Mouse (Mus musculus): ENCODE results near the gene S1pr5. TPM values are rescaled to one million over a fixed set of nuclear protein-coding genes. Genes with fewer than 3 reads are reported as not detected.
"Not testable (repeated sequence)": the region's sequence is repeated elsewhere in the genome, so short reads cannot be mapped to it uniquely, and the experiment has no call there.

Gene S1pr5
- polyA plus RNA-seq, 1 experiment from 2014 or later: 0.19 TPM

DNA sequence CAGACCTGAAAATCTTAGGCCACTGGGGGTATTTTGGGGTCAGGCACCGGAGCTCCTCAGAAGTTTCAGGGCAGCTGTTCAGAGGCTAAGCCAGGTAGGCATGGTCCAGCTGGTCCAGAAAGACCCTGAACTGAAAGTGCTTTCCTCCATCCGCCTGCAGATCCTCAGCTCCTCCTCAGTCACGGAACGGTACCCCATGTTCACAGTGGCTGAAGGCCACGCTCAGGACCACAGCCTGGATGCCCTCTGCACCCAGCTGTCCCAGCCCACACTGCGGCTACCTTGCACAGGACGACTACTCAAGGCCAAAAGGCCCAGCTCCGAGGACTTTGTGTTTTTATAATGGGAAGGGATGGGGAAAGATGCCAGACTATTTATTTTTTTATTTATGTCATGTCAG is 24.9 kb upstream of the S1pr5 start:
- no peaks in the 10 kb centered on the region for H3K27me3 ChIP-seq (ENCODE audit: control insufficient read depth, insufficient read depth, low read length)
- no peak overlapping the region for H3K9ac ChIP-seq (ENCODE audit: low read depth, low read length)
- ATAC-seq (ENCODE audit: low FRiP score, low TSS enrichment): no peak
- H3K4me1 ChIP-seq (ENCODE audit: control insufficient read depth, insufficient read depth, low read length): no peaks in the 10 kb centered on the region
- WGBS: 82% methylated on average over 8 of the region's 8 CpGs
- H3K4me2 ChIP-seq (replicated peaks; ENCODE audit: low read depth, low read length): no peak overlapping the region
- H3K36me3 ChIP-seq (ENCODE audit: control insufficient read depth, insufficient read depth, low read length): peaks cover 91% of the 10 kb centered on the region
- no peak overlapping the region for H3K4me3 ChIP-seq (ENCODE audit: low read length)
- no peaks in the 10 kb centered on the region for H3K9me3 ChIP-seq (ENCODE audit: control insufficient read depth, low read length)
- no peak overlapping the region for H3K27ac ChIP-seq (ENCODE audit: low read depth, low read length)

GRCm38 (mm10) chr9:21272391-21272790 is 24.1 kb upstream of the S1pr5 start:
- Histone ChIP-seq H3K4me3 (ENCODE audit: low read length) (no peak overlapping the region), H3K27ac (ENCODE audit: low read depth, low read length) (no peak overlapping the region), H3K36me3 (ENCODE audit: control insufficient read depth, insufficient read depth, low read length) (peaks cover 92% of the 10 kb centered on the region), H3K4me2 (replicated peaks; ENCODE audit: low read depth, low read length) (no peak overlapping the region), H3K4me1 (ENCODE audit: control insufficient read depth, insufficient read depth, low read length) (no peaks in the 10 kb centered on the region), H3K9me3 (ENCODE audit: control insufficient read depth, low read length) (no peaks in the 10 kb centered on the region), H3K9ac (ENCODE audit: low read depth, low read length) (no peak overlapping the region), H3K27me3 (ENCODE audit: control insufficient read depth, insufficient read depth, low read length) (no peaks in the 10 kb centered on the region)
- ATAC-seq (ENCODE audit: low FRiP score, low TSS enrichment): no peak
- WGBS: 94% methylated on average over 9 of the region's 9 CpGs

- not testable (repeated sequence) for ATAC-seq (ENCODE audit: low FRiP score, low TSS enrichment); H3K4me3 ChIP-seq (ENCODE audit: low read length); H3K27ac ChIP-seq (ENCODE audit: low read depth, low read length); H3K9me3 ChIP-seq (ENCODE audit: control insufficient read depth, low read length); H3K9ac ChIP-seq (ENCODE audit: low read depth, low read length); H3K27me3 ChIP-seq (ENCODE audit: control insufficient read depth, insufficient read depth, low read length); H3K4me2 ChIP-seq (replicated peaks; ENCODE audit: low read depth, low read length)
- H3K36me3 ChIP-seq (ENCODE audit: control insufficient read depth, insufficient read depth, low read length): peaks cover 74% of the 10 kb centered on the region
- WGBS: 88% methylated on average over 5 of the region's 5 CpGs
- H3K4me1 ChIP-seq (ENCODE audit: control insufficient read depth, insufficient read depth, low read length): peaks cover 15% of the 10 kb centered on the region
These were observed 21.3 kb upstream of the S1pr5 start for GRCm38 (mm10) chr9:21269590-21269989.

DNA sequence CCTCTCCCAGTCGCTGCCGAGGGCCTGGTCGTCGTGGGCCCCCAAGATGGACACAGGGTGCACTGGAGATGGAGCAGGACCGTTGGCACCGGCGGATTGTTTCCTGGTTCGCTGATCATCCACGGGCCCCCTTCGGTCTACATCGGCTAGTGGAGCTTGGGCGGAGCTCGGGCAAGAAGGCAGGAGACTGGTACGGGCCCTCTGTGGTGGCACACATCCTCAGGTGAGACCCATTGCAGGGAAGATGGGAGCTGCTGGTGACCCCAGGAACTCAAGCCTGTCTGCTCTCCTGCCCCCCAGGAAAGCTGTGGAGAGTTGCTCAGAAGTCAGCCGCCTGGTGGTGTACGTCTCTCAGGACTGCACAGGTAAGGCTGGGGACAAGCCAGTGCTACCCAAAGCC is 20.1 kb upstream of the S1pr5 start:
- Histone ChIP-seq H3K4me3 (ENCODE audit: low read length) (no peak overlapping the region), H3K9ac (ENCODE audit: low read depth, low read length) (no peak overlapping the region), H3K4me2 (replicated peaks; ENCODE audit: low read depth, low read length) (no peak overlapping the region), H3K9me3 (ENCODE audit: control insufficient read depth, low read length) (no peaks in the 10 kb centered on the region), H3K27me3 (ENCODE audit: control insufficient read depth, insufficient read depth, low read length) (no peaks in the 10 kb centered on the region), H3K36me3 (ENCODE audit: control insufficient read depth, insufficient read depth, low read length) (peaks cover 61% of the 10 kb centered on the region), H3K27ac (ENCODE audit: low read depth, low read length) (no peak overlapping the region), H3K4me1 (ENCODE audit: control insufficient read depth, insufficient read depth, low read length) (peaks cover 18% of the 10 kb centered on the region)
- 96% methylated on average over 16 of the region's 16 CpGs for WGBS
- no peak for ATAC-seq (ENCODE audit: low FRiP score, low TSS enrichment)

GRCm38 (mm10) chr9:21266889-21267288 is 18.6 kb upstream of the S1pr5 start:
- H3K4me3 ChIP-seq (ENCODE audit: low read length): no peak overlapping the region

GRCm38 (mm10) chr9:21265611-21266010 is 17.4 kb upstream of the S1pr5 start:
- WGBS: 5% methylated on average over 11 of the region's 11 CpGs
- H3K9ac ChIP-seq (ENCODE audit: low read depth, low read length): peak overlapping the region; percentile 90

More at GRCm38 (mm10) chr9:21266889-21267288, 18.6 kb upstream of the S1pr5 start:
- no peak overlapping the region for H3K9ac ChIP-seq (ENCODE audit: low read depth, low read length)
- H3K4me1 ChIP-seq (ENCODE audit: control insufficient read depth, insufficient read depth, low read length): peaks cover 18% of the 10 kb centered on the region
- peaks cover 46% of the 10 kb centered on the region for H3K36me3 ChIP-seq (ENCODE audit: control insufficient read depth, insufficient read depth, low read length)
- no peak for ATAC-seq (ENCODE audit: low FRiP score, low TSS enrichment)
- no peak overlapping the region for H3K4me2 ChIP-seq (replicated peaks; ENCODE audit: low read depth, low read length)
- WGBS: 84% methylated on average over 5 of the region's 5 CpGs
- H3K9me3 ChIP-seq (ENCODE audit: control insufficient read depth, low read length): no peaks in the 10 kb centered on the region
- H3K27ac ChIP-seq (ENCODE audit: low read depth, low read length): no peak overlapping the region
- H3K27me3 ChIP-seq (ENCODE audit: control insufficient read depth, insufficient read depth, low read length): no peaks in the 10 kb centered on the region

DNA sequence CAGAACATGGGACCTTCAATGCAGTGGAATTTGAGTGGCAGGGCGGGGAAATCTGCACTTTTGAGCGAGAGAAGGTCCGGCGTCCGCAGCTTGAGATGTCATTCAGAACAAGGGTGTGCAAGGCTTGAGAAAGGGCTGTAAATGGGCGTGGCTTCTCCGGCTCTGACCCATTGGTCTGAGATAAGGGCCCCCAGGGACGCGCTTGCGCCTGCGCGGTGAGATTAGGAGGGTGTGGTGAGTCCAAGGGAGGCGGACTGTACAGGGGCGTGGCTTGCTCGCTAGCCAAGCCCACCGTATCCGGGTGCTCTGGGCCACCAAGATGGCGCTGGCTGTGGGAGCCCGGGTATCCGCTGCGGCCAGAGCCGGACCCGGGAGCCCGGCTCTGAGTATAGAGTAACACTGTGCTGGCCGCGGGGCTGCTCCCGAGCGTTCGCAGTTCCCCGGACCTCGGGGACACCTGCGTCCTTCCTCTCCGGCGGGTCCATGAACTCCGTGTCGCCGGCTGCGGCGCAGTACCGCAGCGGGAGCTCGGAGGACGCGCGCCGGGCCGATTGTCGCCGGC is 16.8 kb upstream of the S1pr5 start, which contains the start of gene Atg4d:
Gene Atg4d (plus strand): TSS at position 294 of the 562 bp plus-strand sequence.
- peak; percentile 98 for ATAC-seq (ENCODE audit: low FRiP score, low TSS enrichment)
- Histone ChIP-seq H3K4me3 (ENCODE audit: low read length) (peak within 1 kb of the TSS; percentile 93), H3K4me1 (ENCODE audit: control insufficient read depth, insufficient read depth, low read length) (peaks cover 18% of the 10 kb centered on the region), H3K9me3 (ENCODE audit: control insufficient read depth, low read length) (no peaks in the 10 kb centered on the region), H3K4me2 (replicated peaks; ENCODE audit: low read depth, low read length) (peak within 1 kb of the TSS; percentile 83), H3K9ac (ENCODE audit: low read depth, low read length) (peak within 1 kb of the TSS; percentile 90), H3K27me3 (ENCODE audit: control insufficient read depth, insufficient read depth, low read length) (no peaks in the 10 kb centered on the region), H3K27ac (ENCODE audit: low read depth, low read length) (peak within 1 kb of the TSS; percentile 69), H3K36me3 (ENCODE audit: control insufficient read depth, insufficient read depth, low read length) (peaks cover 28% of the 10 kb centered on the region)
- under 1% methylated on average over 47 of the region's 49 CpGs for WGBS

More at GRCm38 (mm10) chr9:21265611-21266010, 17.4 kb upstream of the S1pr5 start:
- Histone ChIP-seq H3K9me3 (ENCODE audit: control insufficient read depth, low read length) (no peaks in the 10 kb centered on the region), H3K4me2 (replicated peaks; ENCODE audit: low read depth, low read length) (peak overlapping the region; percentile 83), H3K36me3 (ENCODE audit: control insufficient read depth, insufficient read depth, low read length) (peaks cover 34% of the 10 kb centered on the region), H3K4me3 (ENCODE audit: low read length) (peak overlapping the region; percentile 93), H3K27ac (ENCODE audit: low read depth, low read length) (no peak overlapping the region), H3K27me3 (ENCODE audit: control insufficient read depth, insufficient read depth, low read length) (no peaks in the 10 kb centered on the region), H3K4me1 (ENCODE audit: control insufficient read depth, insufficient read depth, low read length) (peaks cover 18% of the 10 kb centered on the region)
- ATAC-seq (ENCODE audit: low FRiP score, low TSS enrichment): peak; percentile 25

- peaks cover 18% of the 10 kb centered on the region for H3K4me1 ChIP-seq (ENCODE audit: control insufficient read depth, insufficient read depth, low read length)
- peak overlapping the region; percentile 69; the same call in 1 of the 2 replicates for H3K27ac ChIP-seq (ENCODE audit: low read depth, low read length)
- peak overlapping the region; percentile 93 for H3K4me3 ChIP-seq (ENCODE audit: low read length)
- H3K4me2 ChIP-seq (replicated peaks; ENCODE audit: low read depth, low read length): peak overlapping the region; percentile 58
- H3K36me3 ChIP-seq (ENCODE audit: control insufficient read depth, insufficient read depth, low read length): peaks cover 22% of the 10 kb centered on the region
- peak overlapping the region; percentile 36; the same call in 1 of the 2 replicates for H3K9ac ChIP-seq (ENCODE audit: low read depth, low read length)
- 13% methylated on average over 17 of the region's 17 CpGs for WGBS
- ATAC-seq (ENCODE audit: low FRiP score, low TSS enrichment): no peak; the same call in none of the 2 replicates
- H3K9me3 ChIP-seq (ENCODE audit: control insufficient read depth, low read length): no peaks in the 10 kb centered on the region
- H3K27me3 ChIP-seq (ENCODE audit: control insufficient read depth, insufficient read depth, low read length): no peaks in the 10 kb centered on the region
These were observed 16.2 kb upstream of the S1pr5 start for GRCm38 (mm10) chr9:21264272-21264999.

DNA sequence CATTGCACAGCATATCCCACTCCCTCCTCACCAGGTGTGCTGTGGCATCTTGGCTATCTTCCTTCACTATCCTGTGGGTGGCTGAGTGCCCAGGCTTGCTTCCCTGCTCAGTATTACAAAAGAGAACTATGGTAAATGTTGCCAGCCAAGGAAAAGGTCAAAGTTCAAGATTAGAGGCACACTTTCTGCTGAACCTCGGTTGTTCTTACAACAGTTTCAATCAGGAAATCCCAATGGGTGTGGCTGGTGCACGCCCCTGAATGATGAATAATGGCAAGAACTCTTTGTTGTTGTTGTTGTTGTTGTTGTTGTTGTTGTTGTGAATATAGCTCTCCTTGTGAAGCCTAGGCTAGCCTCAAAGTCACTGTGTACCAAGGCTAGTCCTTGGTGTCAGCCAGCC is 13.6 kb upstream of the S1pr5 start:
- Histone ChIP-seq H3K36me3 (ENCODE audit: control insufficient read depth, insufficient read depth, low read length) (no peaks in the 10 kb centered on the region; the same call in 1 of the 2 replicates), H3K4me3 (ENCODE audit: low read length) (no peak overlapping the region), H3K27ac (ENCODE audit: low read depth, low read length) (no peak overlapping the region), H3K9me3 (ENCODE audit: control insufficient read depth, low read length) (no peaks in the 10 kb centered on the region), H3K4me1 (ENCODE audit: control insufficient read depth, insufficient read depth, low read length) (peaks cover 17% of the 10 kb centered on the region), H3K4me2 (replicated peaks; ENCODE audit: low read depth, low read length) (no peak overlapping the region), H3K27me3 (ENCODE audit: control insufficient read depth, insufficient read depth, low read length) (no peaks in the 10 kb centered on the region), H3K9ac (ENCODE audit: low read depth, low read length) (no peak overlapping the region)
- 74% methylated on average over 2 of the region's 2 CpGs for WGBS
- ATAC-seq (ENCODE audit: low FRiP score, low TSS enrichment): no peak
